Mouse (Mus musculus) embryonic fibroblast, embryonic 13.5 days (primary cell): ENCODE measurements at regions not wholly inside any gene's neighbourhood (a gene's known extent, or its start where the extent isn't known, plus 50 kb on each side); places are given as distances from the start of the nearest gene placed in this dataset.
"Not testable (repeated sequence)": the region's sequence is repeated elsewhere in the genome, so short reads cannot be mapped to it uniquely, and the experiment has no call there.

Experiments used
- H3K27ac ChIP-seq: 2 replicates; pipeline ENCODE4 v1.5.1; 2012; ENCODE audit warnings: low read length, control low read depth, inconsistent platforms; ENCODE audit not compliant: insufficient read depth
- H3K4me1 ChIP-seq: 2 replicates; pipeline ENCODE4 v1.6.1; 2011; ENCODE audit warnings: low read length; ENCODE audit not compliant: control insufficient read depth, insufficient read depth
- H3K4me3 ChIP-seq: 2 replicates; pipeline ENCODE4 v1.5.1; 2011; ENCODE audit warnings: mild to moderate bottlenecking, control low read depth, low read length; ENCODE audit not compliant: insufficient read depth
- CTCF ChIP-seq: IDR thresholded peaks from 2 replicates; pipeline ENCODE4 v1.5.1; 2011; ENCODE audit warnings: mild to moderate bottlenecking, control low read depth, low read length, moderate library complexity, borderline replicate concordance; ENCODE audit not compliant: insufficient read depth
- POLR2A ChIP-seq: IDR thresholded peaks from 2 replicates; pipeline ENCODE4 v1.6.1; 2011; ENCODE audit warnings: low read depth, mild to moderate bottlenecking, control low read depth, low read length, moderate library complexity

DNA sequence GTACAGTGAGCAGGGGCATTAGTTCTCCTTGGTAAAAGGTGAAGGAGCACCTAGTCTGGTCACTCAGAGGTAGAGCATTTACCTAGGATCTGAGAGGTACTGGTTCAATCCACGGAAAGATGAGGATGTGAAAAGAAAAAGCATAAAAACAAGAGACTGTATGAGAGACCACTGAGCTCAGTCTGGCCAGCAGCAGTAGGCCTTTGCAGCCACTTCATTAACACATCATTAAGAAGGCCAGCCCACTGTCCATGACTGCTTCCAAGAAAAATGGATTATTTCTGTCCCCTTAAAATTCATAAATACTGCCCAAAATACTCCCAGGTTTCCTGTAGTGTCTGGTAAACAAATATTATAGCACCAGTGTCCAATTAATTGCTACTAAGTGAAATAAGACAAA is 499.3 kb upstream of the 4930578C19Rik start:
- Histone ChIP-seq H3K4me3 (no peak overlapping the region), H3K27ac (no peak overlapping the region), H3K4me1 (no peaks in the 10 kb centered on the region)
- TF ChIP-seq CTCF (no peak), POLR2A (no peak)

DNA sequence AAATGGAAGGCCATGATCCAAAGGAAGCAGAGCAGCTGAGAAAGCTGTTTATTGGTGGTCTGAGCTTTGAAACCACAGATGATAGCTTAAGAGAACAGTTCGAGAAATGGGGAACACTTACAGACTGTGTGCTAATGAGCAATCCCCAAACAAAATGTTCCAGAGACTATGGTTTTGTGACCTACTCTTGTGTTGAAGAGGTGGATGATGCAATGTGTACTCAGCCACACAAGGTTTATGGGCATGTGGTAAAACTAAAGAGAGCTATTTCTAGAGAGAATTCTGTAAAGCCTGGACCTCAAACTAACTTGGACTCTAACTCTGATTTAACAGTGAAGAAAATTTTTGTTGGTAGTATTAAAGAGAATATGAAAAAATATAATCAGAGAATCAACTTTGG is 481.4 kb upstream of the 4930578C19Rik start:
- Histone ChIP-seq H3K4me1 (no peaks in the 10 kb centered on the region), H3K27ac (no peak overlapping the region), H3K4me3 (no peak overlapping the region)
- TF ChIP-seq POLR2A, result no peak
- TF ChIP-seq CTCF, result no peak

DNA sequence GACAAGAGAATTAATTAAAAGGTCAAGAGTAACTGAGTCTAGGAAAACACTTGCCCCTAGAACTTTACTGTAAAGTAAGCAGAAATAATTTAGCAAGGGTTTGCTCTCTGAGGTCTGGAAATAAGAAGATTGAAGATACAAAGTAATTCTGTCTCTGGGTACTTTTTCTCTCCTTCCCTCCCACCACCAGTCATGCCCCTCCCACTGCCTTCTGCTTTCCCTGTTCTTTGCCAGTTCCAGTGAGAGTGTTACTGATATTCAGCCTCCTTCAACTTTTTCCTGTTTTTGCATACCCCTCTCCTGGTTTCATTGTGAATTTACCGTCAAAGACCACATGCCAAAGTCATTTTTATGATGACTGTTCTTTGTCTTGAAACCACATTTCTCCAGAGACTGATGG is 472.1 kb upstream of the 4930578C19Rik start:
- Histone ChIP-seq H3K4me3 (no peak overlapping the region), H3K4me1 (no peaks in the 10 kb centered on the region), H3K27ac (no peak overlapping the region)
- TF ChIP-seq CTCF, result no peak
- TF ChIP-seq POLR2A, result no peak

DNA sequence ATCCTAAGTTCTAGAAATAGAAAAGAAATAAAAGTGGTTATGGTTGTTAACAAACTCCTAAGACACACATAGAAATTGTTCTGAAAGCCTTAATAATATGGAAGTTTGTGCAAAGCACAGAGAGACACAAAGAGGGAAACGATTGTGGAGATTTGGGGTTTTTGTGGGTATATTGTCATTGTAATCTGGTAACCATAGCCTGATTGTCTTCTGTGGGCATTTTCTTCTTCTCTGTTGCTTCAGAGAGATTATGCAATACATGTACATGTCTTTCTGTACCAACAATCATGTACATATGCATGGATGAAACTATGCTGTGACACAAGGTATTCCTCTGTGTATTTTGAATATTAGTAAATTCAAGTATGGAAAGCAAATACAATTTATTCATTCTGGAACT is 461.9 kb upstream of the 4930578C19Rik start:
- no peak for TF ChIP-seq POLR2A
- TF ChIP-seq CTCF, result no peak
- H3K4me3 ChIP-seq, result no peak overlapping the region
- no peaks in the 10 kb centered on the region for H3K4me1 ChIP-seq
- H3K27ac ChIP-seq, result no peak overlapping the region

DNA sequence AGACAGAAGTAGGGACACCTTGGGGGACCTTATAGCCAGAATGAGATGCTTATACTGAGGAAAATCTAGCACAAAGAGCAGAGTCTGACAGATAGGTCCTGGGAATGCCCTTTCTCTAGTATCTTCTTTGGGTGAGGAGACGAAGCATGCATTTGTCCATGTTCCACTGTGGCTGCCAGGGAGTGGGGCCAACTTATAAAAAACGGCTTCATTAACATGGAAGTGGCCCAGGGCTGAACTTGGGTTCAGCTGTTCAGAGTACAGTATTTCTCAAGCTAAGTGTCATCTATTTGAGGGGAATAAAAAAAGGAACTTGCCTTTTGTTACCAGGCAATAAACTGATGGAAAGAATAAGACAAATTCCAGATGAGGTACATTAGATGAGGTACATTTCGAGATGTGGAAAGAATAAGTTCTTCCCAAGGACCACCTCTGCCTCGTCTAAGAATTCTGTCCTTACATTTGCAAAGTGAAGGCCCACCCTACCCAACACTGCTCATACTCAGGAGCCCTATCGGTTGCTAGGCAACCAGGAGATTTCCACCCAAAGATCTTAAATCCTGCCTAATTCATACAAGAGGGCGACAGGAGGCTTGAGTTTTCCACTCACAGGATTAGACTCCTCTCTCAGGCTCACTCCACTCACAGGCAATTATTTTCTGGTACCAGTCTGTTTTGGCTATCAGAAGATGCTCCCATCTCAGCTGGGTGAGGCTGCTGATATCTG is 460.3 kb upstream of the 4930578C19Rik start:
- H3K27ac ChIP-seq, result no peak overlapping the region
- no peak overlapping the region for H3K4me3 ChIP-seq
- TF ChIP-seq POLR2A, result no peak
- TF ChIP-seq CTCF, result no peak
- H3K4me1 ChIP-seq, result no peaks in the 10 kb centered on the region

DNA sequence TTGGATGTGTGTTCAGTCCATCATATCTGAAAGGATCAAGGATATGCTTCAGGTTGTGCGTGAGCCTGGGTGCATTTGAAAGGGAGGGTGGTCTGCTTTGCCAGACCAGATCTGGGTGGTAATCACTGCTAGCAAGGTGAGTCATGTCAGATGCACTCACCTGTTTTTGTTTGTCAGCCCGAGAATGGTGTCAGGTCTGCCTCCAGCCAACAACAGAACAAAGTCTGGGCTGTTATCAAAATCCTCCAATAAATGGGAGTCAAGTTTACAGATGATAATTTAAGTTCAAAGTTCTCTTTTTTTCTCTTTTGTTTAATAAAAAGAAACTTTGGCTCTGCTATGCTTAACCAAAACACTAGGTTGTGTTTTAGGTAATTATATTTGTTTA is 421.6 kb upstream of the 4930578C19Rik start:
- peaks cover 3% of the 10 kb centered on the region; the same call in 1 of the 2 replicates for H3K4me1 ChIP-seq
- no peak for TF ChIP-seq CTCF
- no peak for TF ChIP-seq POLR2A
- no peak overlapping the region for H3K4me3 ChIP-seq
- 0 out of 2 replicates have a peak overlapping the region, but pooled peaks have one; percentile 10 for H3K27ac ChIP-seq

DNA sequence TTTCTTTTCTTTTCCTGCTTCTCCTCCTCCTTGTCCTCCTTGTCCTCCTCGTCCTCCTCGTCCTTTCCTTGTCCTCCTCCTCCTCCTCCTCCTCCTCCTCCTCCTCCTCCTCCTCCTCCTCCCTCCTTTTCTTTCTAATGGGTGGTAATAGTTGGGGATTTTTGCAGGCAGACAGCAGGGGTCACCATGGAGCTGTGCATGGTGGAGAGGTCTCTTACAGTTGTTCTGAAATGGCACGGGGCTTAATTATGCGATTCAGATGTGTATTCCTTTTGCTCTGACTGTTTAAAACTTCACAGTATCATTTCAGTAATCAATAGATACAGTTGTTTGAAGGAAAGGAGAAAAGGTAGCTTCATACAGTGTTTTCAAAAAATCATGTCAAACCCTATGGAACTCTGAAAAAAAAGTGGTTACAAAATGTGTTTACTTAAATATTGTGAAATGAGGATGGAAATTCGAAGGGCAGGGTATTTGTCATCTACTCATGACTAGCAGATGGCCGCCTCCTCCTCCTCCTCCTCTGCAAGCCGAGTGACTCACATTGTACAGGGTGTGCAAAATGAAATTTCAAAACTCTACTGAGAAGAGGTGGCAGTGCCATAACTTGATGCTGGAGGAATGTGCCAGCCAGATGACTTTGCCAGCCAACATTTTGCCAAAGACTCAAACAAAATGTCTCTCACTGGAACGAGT is 421.0 kb upstream of the 4930578C19Rik start:
- no peak overlapping the region for H3K4me3 ChIP-seq
- H3K4me1 ChIP-seq, result peaks cover 3% of the 10 kb centered on the region; the same call in 1 of the 2 replicates
- TF ChIP-seq CTCF (no peak), POLR2A (no peak)
- 0 out of 2 replicates have a peak overlapping the region, but pooled peaks have one; percentile 10 for H3K27ac ChIP-seq

DNA sequence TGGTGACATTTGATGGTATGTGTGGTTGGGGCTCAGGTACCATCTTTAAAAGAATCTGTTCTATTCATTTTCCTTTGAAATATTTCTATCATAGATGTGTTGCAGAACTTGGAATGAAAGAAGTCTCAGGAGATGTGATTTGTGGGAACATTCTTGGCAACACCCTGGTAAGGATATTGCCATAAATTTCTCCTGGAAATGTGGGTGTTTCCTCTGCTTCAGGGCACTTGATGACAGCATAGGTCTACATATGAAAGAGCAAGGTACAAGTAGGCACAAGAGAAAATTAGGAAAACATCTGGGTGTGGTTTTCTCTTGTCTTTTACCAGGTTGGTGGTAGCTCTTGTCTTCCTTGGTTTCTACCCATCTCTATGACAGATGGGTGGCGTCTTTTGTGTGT is 414.5 kb upstream of the 4930578C19Rik start:
- TF ChIP-seq CTCF (no peak), POLR2A (no peak)
- H3K4me1 ChIP-seq, result peaks cover 4% of the 10 kb centered on the region; the same call in 1 of the 2 replicates
- no peak overlapping the region for H3K27ac ChIP-seq

DNA sequence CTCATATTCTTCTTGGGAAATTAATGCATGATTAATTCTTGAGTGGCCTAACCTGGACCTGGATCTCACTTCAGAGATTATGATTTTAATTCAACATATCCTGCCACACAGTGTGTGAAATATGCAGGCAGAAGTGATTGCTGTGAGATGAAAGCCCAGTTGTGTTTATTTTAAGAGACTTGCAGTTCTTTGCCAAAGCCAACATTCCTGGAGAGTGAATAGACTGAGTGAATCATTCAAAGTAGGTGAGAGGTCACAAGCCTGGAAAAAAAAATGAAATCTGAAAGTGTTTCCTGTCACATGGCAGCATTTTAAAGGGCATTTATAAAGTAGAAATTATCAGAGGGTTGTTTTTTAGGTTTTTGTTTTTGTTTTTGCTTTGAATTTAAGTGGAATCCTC is 412.9 kb upstream of the 4930578C19Rik start:
- TF ChIP-seq POLR2A, result no peak
- TF ChIP-seq CTCF, result no peak
- no peak overlapping the region for H3K4me3 ChIP-seq

More for the DNA sequence above, 414.5 kb upstream of the 4930578C19Rik start:
- no peak overlapping the region for H3K4me3 ChIP-seq

DNA sequence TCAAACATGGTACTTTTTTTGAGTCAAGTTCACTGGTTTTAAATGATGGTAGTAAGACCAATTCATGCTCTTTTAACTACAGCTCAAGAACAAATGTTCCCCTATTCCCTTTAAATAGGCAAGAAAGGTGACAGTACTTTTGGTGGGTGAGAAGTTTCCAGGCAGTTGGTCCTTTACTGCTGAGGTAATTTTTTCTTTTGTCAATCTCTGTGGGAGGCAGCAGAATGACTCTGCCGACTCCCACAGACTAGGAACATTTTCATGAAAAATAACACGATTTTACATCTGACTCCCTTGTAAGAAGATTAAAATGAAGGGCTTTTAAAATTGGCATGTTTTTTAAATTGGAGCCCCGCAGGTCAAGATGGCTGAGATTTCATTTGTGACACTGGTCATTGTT is 377.5 kb upstream of the 4930578C19Rik start:
- TF ChIP-seq POLR2A (no peak), CTCF (no peak)
- Histone ChIP-seq H3K27ac (no peak overlapping the region), H3K4me3 (no peak overlapping the region), H3K4me1 (0 out of 2 replicates have a peak, but pooled peaks cover 3% of the 10 kb centered on the region)

More for the DNA sequence above, 412.9 kb upstream of the 4930578C19Rik start:
- H3K4me1 ChIP-seq, result peaks cover 4% of the 10 kb centered on the region; the same call in 1 of the 2 replicates
- peak overlapping the region; percentile 76 for H3K27ac ChIP-seq

DNA sequence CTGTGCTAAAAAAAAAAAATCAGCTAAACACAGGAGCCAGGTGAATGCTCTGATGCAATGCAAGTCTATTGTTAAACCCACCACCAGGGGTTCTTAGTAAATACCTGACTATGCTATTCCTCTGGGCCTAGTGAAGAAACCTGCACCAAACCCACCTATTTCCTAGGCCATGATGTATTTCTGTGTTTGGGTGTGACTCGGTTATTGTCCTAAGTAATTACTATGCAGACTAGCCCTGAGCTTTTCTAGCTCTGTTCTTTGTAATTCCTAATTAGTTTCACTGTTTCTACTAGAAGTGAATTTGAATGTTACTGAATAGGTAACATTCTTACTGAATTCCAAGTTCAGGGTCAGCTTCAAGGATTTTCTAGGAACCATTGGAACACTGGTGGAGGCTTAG is 363.8 kb upstream of the 4930578C19Rik start:
- H3K4me1 ChIP-seq, H3K27ac ChIP-seq, H3K4me3 ChIP-seq: not testable (repeated sequence)
